Mouse (Mus musculus) lung, postnatal 36 days (tissue): ENCODE data around the gene Urgcp.

Source experiments
- DNase-seq: peaks from one replicate; pipeline ENCODE4 v3.0.0; 2022; ENCODE audit warnings: mixed read lengths

Urgcp gene

GRCm38 (mm10) chr11:5782199-5782944, 20.2 kb upstream of the Urgcp start:
- DNase-seq, result no peak

- no peak for DNase-seq
Observed at GRCm38 (mm10) chr11:5780035-5780499, 17.9 kb upstream of the Urgcp start.

GRCm38 (mm10) chr11:5778481-5778880, 16.3 kb upstream of the Urgcp start:
- DNase-seq, result no peak

- DNase-seq, result no peak
Observed at GRCm38 (mm10) chr11:5766019-5766418, 3.8 kb upstream of the Urgcp start.

GRCm38 (mm10) chr11:5762633-5762982, 432 bp upstream of the Urgcp start:
- DNase-seq, result no peak

GRCm38 (mm10) chr11:5753755-5754154, 8.4 kb downstream of the Urgcp start:
- DNase-seq, result no peak

- DNase-seq, result no peak
Observed at GRCm38 (mm10) chr11:5744951-5745350, 17.2 kb downstream of the Urgcp start.

- peak; percentile 70 for DNase-seq
Observed at GRCm38 (mm10) chr11:5742106-5742505, 20.1 kb downstream of the Urgcp start.

- DNase-seq, result peak; percentile 85
Observed at GRCm38 (mm10) chr11:5740965-5741627, 21.1 kb downstream of the Urgcp start.

- no peak for DNase-seq
Observed at GRCm38 (mm10) chr11:5740599-5740964, 21.6 kb downstream of the Urgcp start.

- DNase-seq, result no peak
Observed at GRCm38 (mm10) chr11:5739846-5740245, 22.3 kb downstream of the Urgcp start.

- DNase-seq, result no peak
Observed at GRCm38 (mm10) chr11:5738888-5739632, 23.1 kb downstream of the Urgcp start.

- DNase-seq, result no peak
Observed at GRCm38 (mm10) chr11:5737137-5737536, 25.0 kb downstream of the Urgcp start.

- DNase-seq, result peak; percentile 37
Observed at GRCm38 (mm10) chr11:5734323-5734722, 27.9 kb downstream of the Urgcp start.

- no peak for DNase-seq
Observed at GRCm38 (mm10) chr11:5732401-5732800, 29.8 kb downstream of the Urgcp start.

GRCm38 (mm10) chr11:5729582-5729981, 32.6 kb downstream of the Urgcp start:
- DNase-seq, result no peak

- peak; percentile 36 for DNase-seq
Observed at GRCm38 (mm10) chr11:5718611-5719354, 43.4 kb downstream of the Urgcp start.

GRCm38 (mm10) chr11:5716938-5717705, 45.1 kb downstream of the Urgcp start:
- peak; percentile 67 for DNase-seq

- no peak for DNase-seq
Observed at GRCm38 (mm10) chr11:5716246-5716645, 45.9 kb downstream of the Urgcp start.

- DNase-seq, result no peak
Observed at GRCm38 (mm10) chr11:5715630-5716105, 46.5 kb downstream of the Urgcp start, which contains the start of gene Mrps24. Gene Mrps24 (minus strand): TSS chr11:5715680.

GRCm38 (mm10) chr11:5715179-5715578, 47.0 kb downstream of the Urgcp start:
- no peak for DNase-seq
